Mouse (Mus musculus): ENCODE data around the gene Lin7b. TPM values are rescaled to one million over a fixed set of nuclear protein-coding genes. Genes with fewer than 3 reads are reported as not detected.

Gene Lin7b
- polyA plus RNA-seq, 1 experiment: 1.0 TPM

- no peak for DNase-seq
- WGBS: 95% methylated on average over 13 of the region's 13 CpGs
- no peaks in the 10 kb centered on the region for H3K36me3 ChIP-seq (ENCODE audit: control insufficient read depth, insufficient read depth, low read length)
Measured at GRCm38 (mm10) chr7:45328841-45329475, 41.4 kb downstream of the Lin7b start.

DNA sequence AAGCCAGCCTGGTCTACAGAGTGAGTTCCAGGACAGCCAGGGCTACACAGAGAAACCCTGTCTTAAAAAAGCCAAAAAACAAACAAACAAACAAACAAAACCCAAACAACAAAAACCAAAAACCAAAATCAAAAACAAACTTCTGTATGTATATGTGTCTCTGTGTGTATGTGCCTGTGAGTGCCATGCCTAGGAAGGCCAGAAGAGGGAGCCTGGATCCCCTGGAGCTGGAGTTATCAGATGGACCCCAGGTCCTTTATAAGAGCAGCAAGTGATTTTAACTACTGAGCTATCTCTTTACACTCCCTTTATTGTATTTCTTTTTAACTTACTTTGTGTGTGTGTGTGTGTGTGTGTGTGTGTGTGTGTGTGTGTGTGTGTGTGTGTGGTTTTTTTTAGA is 44.6 kb downstream of the Lin7b start:
- TF ChIP-seq CTCF (IDR thresholded peaks at IDR 0.05; ENCODE audit: borderline replicate concordance, control insufficient read depth, extremely low read depth, insufficient read depth, low read length, poor library complexity): no peak
- no peak for TF ChIP-seq POLR2A (IDR thresholded peaks at IDR 0.05; ENCODE audit: control insufficient read depth, extremely low read depth, insufficient read depth, low read length, poor library complexity)
- no peaks in the 10 kb centered on the region for H3K27me3 ChIP-seq (ENCODE audit: control insufficient read depth, insufficient read depth, low read length)
- no peak for DNase-seq
- H3K4me3 ChIP-seq (ENCODE audit: control insufficient read depth, insufficient read depth, low read length): no peak overlapping the region
- no peaks in the 10 kb centered on the region for H3K4me1 ChIP-seq (replicated peaks; ENCODE audit: control insufficient read depth, insufficient read depth, low read length)
- no peak overlapping the region for H3K27ac ChIP-seq (ENCODE audit: control insufficient read depth, insufficient read depth, low read length)
- no peaks in the 10 kb centered on the region for H3K36me3 ChIP-seq (ENCODE audit: control insufficient read depth, insufficient read depth, low read length)

More at GRCm38 (mm10) chr7:45328841-45329475, 41.4 kb downstream of the Lin7b start:
- Histone ChIP-seq H3K27me3 (ENCODE audit: control insufficient read depth, insufficient read depth, low read length) (no peaks in the 10 kb centered on the region), H3K27ac (ENCODE audit: control insufficient read depth, insufficient read depth, low read length) (no peak overlapping the region), H3K4me3 (ENCODE audit: control insufficient read depth, insufficient read depth, low read length) (no peak overlapping the region), H3K4me1 (replicated peaks; ENCODE audit: control insufficient read depth, insufficient read depth, low read length) (peaks cover 9% of the 10 kb centered on the region)
- TF ChIP-seq CTCF (IDR thresholded peaks at IDR 0.05; ENCODE audit: borderline replicate concordance, control insufficient read depth, extremely low read depth, insufficient read depth, low read length, poor library complexity) (no peak), POLR2A (IDR thresholded peaks at IDR 0.05; ENCODE audit: control insufficient read depth, extremely low read depth, insufficient read depth, low read length, poor library complexity) (no peak)

DNA sequence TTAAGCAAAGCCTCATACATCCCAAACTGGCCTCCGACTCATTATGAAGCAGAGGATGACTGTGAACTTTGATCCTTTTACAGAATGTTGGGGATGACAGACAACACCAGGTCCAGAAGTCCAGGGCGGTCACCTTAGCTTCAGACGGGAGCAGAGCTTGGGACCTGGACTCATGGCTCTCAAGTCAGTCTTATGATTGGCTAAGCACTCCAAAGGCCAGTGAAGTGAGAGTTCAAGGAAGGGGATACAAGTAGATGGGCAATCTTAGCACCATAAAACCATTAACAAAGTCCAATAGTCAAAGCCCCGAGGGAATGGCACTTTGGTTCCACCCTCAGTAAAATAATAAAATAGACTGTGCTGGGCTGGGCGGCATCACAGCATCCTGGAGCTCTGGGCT is 47.3 kb downstream of the Lin7b start:
- H3K36me3 ChIP-seq (ENCODE audit: control insufficient read depth, insufficient read depth, low read length): no peaks in the 10 kb centered on the region
- no peaks in the 10 kb centered on the region for H3K4me1 ChIP-seq (replicated peaks; ENCODE audit: control insufficient read depth, insufficient read depth, low read length)
- H3K27me3 ChIP-seq (ENCODE audit: control insufficient read depth, insufficient read depth, low read length): no peaks in the 10 kb centered on the region
- TF ChIP-seq POLR2A (IDR thresholded peaks at IDR 0.05; ENCODE audit: control insufficient read depth, extremely low read depth, insufficient read depth, low read length, poor library complexity): no peak
- no peak for TF ChIP-seq CTCF (IDR thresholded peaks at IDR 0.05; ENCODE audit: borderline replicate concordance, control insufficient read depth, extremely low read depth, insufficient read depth, low read length, poor library complexity)
- no peak overlapping the region for H3K4me3 ChIP-seq (ENCODE audit: control insufficient read depth, insufficient read depth, low read length)
- no peak overlapping the region for H3K27ac ChIP-seq (ENCODE audit: control insufficient read depth, insufficient read depth, low read length)
- DNase-seq: no peak
- WGBS: 97% methylated on average over 5 of the region's 5 CpGs

DNA sequence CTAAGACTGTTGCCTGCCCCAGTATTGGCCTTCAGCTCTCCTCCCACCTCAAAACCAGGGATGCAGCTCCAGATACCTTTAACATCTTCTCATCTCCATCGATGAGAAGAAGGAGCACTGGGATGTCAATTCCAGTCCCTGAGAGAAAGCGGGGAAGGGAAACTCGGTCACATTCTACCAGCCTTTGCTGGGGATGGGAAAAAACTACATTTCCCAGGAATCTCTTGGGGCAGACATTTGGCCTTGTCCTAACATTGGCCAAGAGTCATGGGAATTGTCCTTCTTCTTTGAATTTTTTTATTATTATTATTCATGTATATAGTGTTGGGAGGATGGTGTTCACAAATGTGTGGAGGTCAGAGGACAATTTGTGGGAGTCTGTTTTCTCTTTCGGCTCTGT is 48.1 kb downstream of the Lin7b start:
- TF ChIP-seq POLR2A (IDR thresholded peaks at IDR 0.05; ENCODE audit: control insufficient read depth, extremely low read depth, insufficient read depth, low read length, poor library complexity) (no peak), CTCF (IDR thresholded peaks at IDR 0.05; ENCODE audit: borderline replicate concordance, control insufficient read depth, extremely low read depth, insufficient read depth, low read length, poor library complexity) (no peak)
- no peaks in the 10 kb centered on the region for H3K36me3 ChIP-seq (ENCODE audit: control insufficient read depth, insufficient read depth, low read length)
- no peaks in the 10 kb centered on the region for H3K27me3 ChIP-seq (ENCODE audit: control insufficient read depth, insufficient read depth, low read length)
- no peaks in the 10 kb centered on the region for H3K4me1 ChIP-seq (replicated peaks; ENCODE audit: control insufficient read depth, insufficient read depth, low read length)
- no peak overlapping the region for H3K4me3 ChIP-seq (ENCODE audit: control insufficient read depth, insufficient read depth, low read length)
- 91% methylated on average over 4 of the region's 4 CpGs for WGBS
- DNase-seq: no peak
- no peak overlapping the region for H3K27ac ChIP-seq (ENCODE audit: control insufficient read depth, insufficient read depth, low read length)

Other genes with a start within 250 kb of the Lin7b start
- gene Rps11, start 246.1 kb downstream of the Lin7b start, polyA plus RNA-seq (2012; rRNA removed): 343 and 363 TPM in 2 replicates
- gene Rpl13a, start 241.8 kb downstream of the Lin7b start, polyA plus RNA-seq (2012; rRNA removed): 4,999 and 5,006 TPM in 2 replicates
- 0.27 and 0.91 TPM in 2 replicates for gene Gm45713, start 234.4 kb downstream of the Lin7b start, polyA plus RNA-seq (2012; rRNA removed)
- 177 and 207 TPM in 2 replicates for gene Flt3l, start 234.2 kb downstream of the Lin7b start, polyA plus RNA-seq (2012; rRNA removed)
- 72.5 and 78.7 TPM in 2 replicates for gene Pih1d1, start 216.3 kb downstream of the Lin7b start, polyA plus RNA-seq (2012; rRNA removed)
- 97.2 and 101 TPM in 2 replicates for gene Aldh16a1, start 216.0 kb downstream of the Lin7b start, polyA plus RNA-seq (2012; rRNA removed)
- 1.2 and 2.0 TPM in 2 replicates for gene Slc17a7, start 206.6 kb downstream of the Lin7b start, polyA plus RNA-seq (2012; rRNA removed)
- gene Gfy, start 191.0 kb downstream of the Lin7b start, polyA plus RNA-seq (2012; rRNA removed): 0.09 and 0.11 TPM in 2 replicates
- gene Pth2, start 189.6 kb downstream of the Lin7b start, polyA plus RNA-seq (2012; rRNA removed): not detected in 2 replicates
- gene Ccdc155, start 165.7 kb downstream of the Lin7b start, polyA plus RNA-seq (2012; rRNA removed): 0.32 and 0.37 TPM in 2 replicates
- 3.0 and 3.5 TPM in 2 replicates for gene Dkkl1, start 158.4 kb downstream of the Lin7b start, polyA plus RNA-seq (2012; rRNA removed)
- gene Tead2, start 154.8 kb downstream of the Lin7b start, polyA plus RNA-seq (2012; rRNA removed): 5.0 and 8.5 TPM in 2 replicates
- 412 and 423 TPM in 2 replicates for gene Cd37, start 131.5 kb downstream of the Lin7b start, polyA plus RNA-seq (2012; rRNA removed)
- gene Slc6a16, start 129.5 kb downstream of the Lin7b start, polyA plus RNA-seq (2012; rRNA removed): 0.30 and 0.37 TPM in 2 replicates
- gene Slc6a21, start 93.1 kb downstream of the Lin7b start, polyA plus RNA-seq (2012; rRNA removed): 0.50 TPM in 1 of 2 replicates, not detected in the other
- gene Trpm4, start 36.8 kb downstream of the Lin7b start, polyA plus RNA-seq (2012; rRNA removed): 12.1 and 12.9 TPM in 2 replicates
- 0.56 and 9.1 TPM in 2 replicates for gene Hrc, start 35.3 kb downstream of the Lin7b start, polyA plus RNA-seq (2012; rRNA removed)
- gene Ppfia3, start 3.6 kb downstream of the Lin7b start, polyA plus RNA-seq (2012; rRNA removed): 0.65 and 0.89 TPM in 2 replicates
- 693 and 725 TPM in 2 replicates for gene Snrnp70, start 25.2 kb upstream of the Lin7b start, polyA plus RNA-seq (2012; rRNA removed)
- 0.68 and 1.1 TPM in 2 replicates for gene Kcna7, start 35.1 kb upstream of the Lin7b start, polyA plus RNA-seq (2012; rRNA removed)
- gene Ntf5, start 43.1 kb upstream of the Lin7b start, polyA plus RNA-seq (2012; rRNA removed): 2.1 and 3.0 TPM in 2 replicates
- 0.80 and 0.96 TPM in 2 replicates for gene Lhb, start 50.2 kb upstream of the Lin7b start, polyA plus RNA-seq (2012; rRNA removed)
- 35.2 and 35.5 TPM in 2 replicates for gene Gys1, start 64.3 kb upstream of the Lin7b start, polyA plus RNA-seq (2012; rRNA removed)
- gene Ruvbl2, start 67.5 kb upstream of the Lin7b start, polyA plus RNA-seq (2012; rRNA removed): 122 and 124 TPM in 2 replicates
- gene Ftl1, start 89.3 kb upstream of the Lin7b start, polyA plus RNA-seq (2012; rRNA removed): 2,491 and 2,656 TPM in 2 replicates
- gene Bax, start 96.3 kb upstream of the Lin7b start, polyA plus RNA-seq (2012; rRNA removed): 165 and 184 TPM in 2 replicates
- gene Tulp2, start 111.3 kb upstream of the Lin7b start, polyA plus RNA-seq (2012; rRNA removed): 2.5 and 3.0 TPM in 2 replicates
- not detected in 2 replicates for gene Gm45808, start 116.2 kb upstream of the Lin7b start, polyA plus RNA-seq (2012; rRNA removed)
- gene Dhdh, start 118.2 kb upstream of the Lin7b start, polyA plus RNA-seq (2012; rRNA removed): 2.3 and 2.4 TPM in 2 replicates
- 204 and 216 TPM in 2 replicates for gene Nucb1, start 139.8 kb upstream of the Lin7b start, polyA plus RNA-seq (2012; rRNA removed)
- 27.6 and 35.3 TPM in 2 replicates for gene Ppp1r15a, start 155.7 kb upstream of the Lin7b start, polyA plus RNA-seq (2012; rRNA removed)
- 9.7 and 12.3 TPM in 2 replicates for gene Plekha4, start 155.7 kb upstream of the Lin7b start, polyA plus RNA-seq (2012; rRNA removed)
- 2.2 and 2.6 TPM in 2 replicates for gene Hsd17b14, start 184.3 kb upstream of the Lin7b start, polyA plus RNA-seq (2012; rRNA removed)
- 140 and 173 TPM in 2 replicates for gene Bcat2, start 199.6 kb upstream of the Lin7b start, polyA plus RNA-seq (2012; rRNA removed)
- 18.9 and 19.2 TPM in 2 replicates for gene Fgf21, start 244.9 kb upstream of the Lin7b start, polyA plus RNA-seq (2012; rRNA removed)
- 4.7 and 5.9 TPM in 2 replicates for gene Fut1, start 246.7 kb upstream of the Lin7b start, polyA plus RNA-seq (2012; rRNA removed)

Measured in thymus, adult 2 months (tissue).